Mouse (Mus musculus) liver, embryonic 14.5 days (tissue): ENCODE results near the gene 4933405L10Rik. TPM values are rescaled to one million over a fixed set of nuclear protein-coding genes. Genes with fewer than 3 reads are reported as not detected.

Experiments
- ATAC-seq: fragments of 200-750 bp; cut with Nextera tagmentation; 2 replicates; pipeline ENCODE4 v1.8.0; 2017; ENCODE audit warnings: moderate number of reproducible peaks, mild to moderate bottlenecking, moderate library complexity; ENCODE audit not compliant: insufficient read depth
- DNase-seq, 3 experiments: peaks; one replicate each; pipeline ENCODE4 v3.0.0-alpha.2; 2012 to 2013; ENCODE audit warnings: low read depth in 3 of 3, low spot score in 3 of 3
- H3K27ac ChIP-seq: fragments of 300-500 bp; sonication (generic); 2 replicates; pipeline ENCODE4 v1.5.1; 2014; ENCODE audit warnings: moderate library complexity, mild to moderate bottlenecking, control low read depth, inconsistent platforms
- H3K27me3 ChIP-seq: fragments of 300-500 bp; sonication (generic); 2 replicates; pipeline ENCODE4 v1.6.1; 2014; ENCODE audit warnings: mild to moderate bottlenecking, low read length, moderate library complexity; ENCODE audit not compliant: control insufficient read depth, insufficient read depth
- H3K36me3 ChIP-seq: fragments of 300-500 bp; sonication (generic); replicated peaks from 2 replicates; pipeline ENCODE4 v1.6.1; 2014; ENCODE audit warnings: low read depth; ENCODE audit not compliant: control insufficient read depth, insufficient read depth
- H3K4me1 ChIP-seq, 2 experiments: fragments of 200-500 bp in 1 of 2; fragments of 300-500 bp in 1 of 2; sonication (generic) in 1 of 2; replicated peaks; 2 replicates each; pipeline ENCODE4 v1.6.1; 2012 to 2014; ENCODE audit warnings: antibody characterized with exemption in 1 of 2, inconsistent platforms in 1 of 2, low read length in 1 of 2; ENCODE audit not compliant: control insufficient read depth in 2 of 2, insufficient read depth in 2 of 2
- H3K4me2 ChIP-seq: fragments of 300-500 bp; sonication (generic); 2 replicates; pipeline ENCODE4 v1.6.1; 2014; ENCODE audit warnings: low read depth, mild to moderate bottlenecking, control low read depth, moderate library complexity
- H3K4me3 ChIP-seq, 2 experiments: fragments of 200-500 bp in 1 of 2; fragments of 300-500 bp in 1 of 2; sonication (generic) in 1 of 2; 2 replicates each; pipeline ENCODE4 v1.5.1; 2012 to 2014; ENCODE audit warnings: low read depth in 2 of 2, low read length in 2 of 2, mild to moderate bottlenecking in 2 of 2, control low read depth in 1 of 2, inconsistent platforms in 1 of 2, moderate library complexity in 1 of 2; ENCODE audit not compliant: insufficient read depth in 1 of 2
- H3K9ac ChIP-seq: fragments of 300-500 bp; sonication (generic); replicated peaks from 2 replicates; pipeline ENCODE4 v1.6.1; 2014; ENCODE audit warnings: mild to moderate bottlenecking, control low read depth, moderate library complexity
- H3K9me3 ChIP-seq: fragments of 300-500 bp; sonication (generic); 2 replicates; pipeline ENCODE4 v1.6.1; 2016; ENCODE audit warnings: low read length, mixed read lengths; ENCODE audit not compliant: control insufficient read depth
- CTCF ChIP-seq: IDR thresholded peaks from 2 replicates; pipeline ENCODE4 v1.5.1; 2016; ENCODE audit warnings: antibody characterized with exemption, low read depth, control low read depth
- EP300 ChIP-seq: IDR thresholded peaks from 2 replicates; pipeline ENCODE4 v1.6.1; 2016; ENCODE audit warnings: antibody characterized with exemption, low read depth
- WGBS: fragments of 180-500 bp; shearing (Covaris S2); extraction: QIAGEN DNeasy Blood & Tissue Kit; methylation state at CpG from one replicate; pipeline ENCODE4 v1.1.7; 2014; ENCODE audit not compliant: insufficient replicate concordance; 5-methylcytosine and 5-hydroxymethylcytosine counted together
- polyA plus RNA-seq, 2 experiments: library from polyadenylated mRNA; depleted of rRNA in 1 of 2; stranded (reverse) in 1 of 2; unstranded in 1 of 2; fragments of >200 nt; fragmentation: Nextera tagmentation in 1 of 2; extraction: Ambion mirVana in 1 of 2; gene quantifications; 2 replicates each; pipeline versions ENCODE4 v1.2.1 to v1.2.3; 2012 to 2014

Gene 4933405L10Rik
- polyA plus RNA-seq, 2 experiments = not detected

- H3K4me3 ChIP-seq = no peak overlapping the region
- WGBS = 69% methylated on average over 4 of the region's 4 CpGs
- no peak overlapping the region for H3K27ac ChIP-seq
- H3K36me3 ChIP-seq = no peaks in the 10 kb centered on the region
- no peaks in the 10 kb centered on the region for H3K9me3 ChIP-seq
- ATAC-seq (no peak), DNase-seq (no peak)
- 0 out of 4 replicates have a peak, but pooled peaks cover 0 to 2% of the 10 kb centered on the region in 2 experiments for H3K4me1 ChIP-seq
- H3K4me2 ChIP-seq = no peak overlapping the region
- TF ChIP-seq EP300 = no peak
- TF ChIP-seq CTCF = no peak
- no peak overlapping the region for H3K9ac ChIP-seq
- no peaks in the 10 kb centered on the region for H3K27me3 ChIP-seq
Measured at GRCm38 (mm10) chr8:105743301-105743700, 35.8 kb downstream of the 4933405L10Rik start.

GRCm38 (mm10) chr8:105750606-105751005, 43.2 kb downstream of the 4933405L10Rik start:
- no peak overlapping the region for H3K4me2 ChIP-seq
- DNase-seq (no peak), ATAC-seq (no peak)
- no peak overlapping the region for H3K4me3 ChIP-seq
- no peaks in the 10 kb centered on the region for H3K36me3 ChIP-seq
- no peak overlapping the region for H3K27ac ChIP-seq
- H3K27me3 ChIP-seq = no peaks in the 10 kb centered on the region
- H3K9me3 ChIP-seq = no peaks in the 10 kb centered on the region
- H3K4me1 ChIP-seq = peaks cover 0 to 4% of the 10 kb centered on the region in 2 experiments; a peak in 3 of 4 replicates
- TF ChIP-seq EP300 (no peak), CTCF (no peak)
- 38% methylated on average over 11 of the region's 11 CpGs for WGBS
- H3K9ac ChIP-seq = no peak overlapping the region

- Histone ChIP-seq H3K4me2 (no peak overlapping the region), H3K36me3 (no peaks in the 10 kb centered on the region), H3K9ac (no peak overlapping the region), H3K4me3 (no peak overlapping the region), H3K9me3 (no peaks in the 10 kb centered on the region), H3K4me1 (peaks cover 7 to 12% of the 10 kb centered on the region in 2 experiments), H3K27ac (no peak overlapping the region), H3K27me3 (no peaks in the 10 kb centered on the region)
- TF ChIP-seq CTCF (no peak), EP300 (no peak)
- ATAC-seq (no peak), DNase-seq (no peak)
- WGBS = 81% methylated on average over 2 of the region's 2 CpGs
Measured at GRCm38 (mm10) chr8:105753916-105754315, 46.5 kb downstream of the 4933405L10Rik start.

- Histone ChIP-seq H3K4me1 (peaks cover 12 to 18% of the 10 kb centered on the region in 2 experiments), H3K36me3 (no peaks in the 10 kb centered on the region), H3K9me3 (no peaks in the 10 kb centered on the region), H3K27me3 (no peaks in the 10 kb centered on the region), H3K4me2 (no peak overlapping the region), H3K4me3 (no peak overlapping the region), H3K27ac (no peak overlapping the region), H3K9ac (no peak overlapping the region)
- DNase-seq (no peak), ATAC-seq (no peak)
- TF ChIP-seq CTCF (no peak), EP300 (no peak)
- WGBS = 52% methylated on average over 2 of the region's 2 CpGs
Measured at GRCm38 (mm10) chr8:105754688-105755087, 47.2 kb downstream of the 4933405L10Rik start.

GRCm38 (mm10) chr8:105757796-105758276, 50.4 kb downstream of the 4933405L10Rik start:
- TF ChIP-seq EP300 (no peak), CTCF (no peak)
- ATAC-seq (no peak), DNase-seq (no peak)
- peak overlapping the region; percentile 81 for H3K9ac ChIP-seq
- no peaks in the 10 kb centered on the region for H3K9me3 ChIP-seq
- 5% methylated on average over 12 of the region's 12 CpGs for WGBS
- peaks cover 12 to 15% of the 10 kb centered on the region in 2 experiments; a peak in 3 of 4 replicates for H3K4me1 ChIP-seq
- H3K4me3 ChIP-seq = peak overlapping the region; percentile 79 to 86
- peak overlapping the region; percentile 99 for H3K4me2 ChIP-seq
- H3K27me3 ChIP-seq = no peaks in the 10 kb centered on the region
- no peaks in the 10 kb centered on the region for H3K36me3 ChIP-seq
- no peak overlapping the region for H3K27ac ChIP-seq
